19 mouse cellular contexts compared by ENCODE assay signal in the genomic region with DNA sequence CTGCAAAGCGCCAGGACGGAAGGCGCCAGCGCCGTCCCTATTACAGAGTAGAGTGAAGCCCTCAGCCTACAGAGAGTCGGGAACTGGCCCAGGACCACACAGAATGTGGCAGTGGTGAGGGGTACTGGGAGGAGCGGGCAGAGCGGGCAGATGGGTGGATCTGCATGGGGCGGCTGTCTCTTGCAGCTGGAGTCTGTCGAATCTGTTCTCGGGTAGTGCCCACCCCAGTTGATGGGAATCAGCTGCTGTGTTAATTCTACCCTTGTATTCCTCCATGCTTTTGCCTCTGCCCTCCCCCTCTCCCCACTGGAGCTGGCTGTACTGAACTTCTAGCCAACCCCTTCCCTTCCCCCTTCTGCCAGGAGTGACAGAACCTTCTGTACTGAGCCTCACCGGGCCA. TPM values are rescaled to one million over a fixed set of nuclear protein-coding genes. Genes with fewer than 3 reads are reported as not detected.
DNase-seq lines count a peak whose midpoint lies in the region; ATAC-seq lines count a peak whose summit lies in the region.
"Had no signal": no experiment of that assay in that cellular context is flagged by ENCODE, and none has a peak within 500 bp of the region (broad histone marks: within the 10 kb centered on the region; RNA-seq: fewer than 3 reads in every experiment).

No protein-coding gene starts in this region.

- H3K9me3 ChIP-seq in kidney, embryonic 14.5 days (ENCODE audit: control insufficient read depth, low read length): no peaks in the 10 kb centered on the region
- no peaks in the 10 kb centered on the region for H3K9me3 ChIP-seq in neural tube, embryonic 12.5 days
- no peaks in the 10 kb centered on the region for H3K9me3 ChIP-seq in neural tube, embryonic 15.5 days (replicated peaks)
- H3K9me3 ChIP-seq in forebrain, embryonic 13.5 days (replicated peaks): no peaks in the 10 kb centered on the region
- no peaks in the 10 kb centered on the region for H3K9me3 ChIP-seq in limb, embryonic 15.5 days
- H3K9me3 ChIP-seq in heart, embryonic 11.5 days (replicated peaks; ENCODE audit: control insufficient read depth, low read length): no peaks in the 10 kb centered on the region
- H3K9me3 ChIP-seq: limb, embryonic 12.5 days had no signal

- H3K4me2 ChIP-seq in kidney, embryonic 14.5 days (replicated peaks; ENCODE audit: low read depth, low read length): no peak overlapping the region
- H3K4me2 ChIP-seq in neural tube, embryonic 12.5 days (replicated peaks): no peak overlapping the region
- H3K4me2 ChIP-seq in neural tube, embryonic 15.5 days: no peak overlapping the region
- no peak overlapping the region for H3K4me2 ChIP-seq in forebrain, embryonic 13.5 days
- no peak overlapping the region for H3K4me2 ChIP-seq in limb, embryonic 15.5 days
- no peak overlapping the region for H3K4me2 ChIP-seq in heart, embryonic 11.5 days
- H3K4me2 ChIP-seq: limb, embryonic 12.5 days; lung, embryonic 14.5 days had no signal

- H3K4me1 ChIP-seq in kidney, embryonic 14.5 days (ENCODE audit: control insufficient read depth, insufficient read depth, low read length): peaks cover 29% of the 10 kb centered on the region
- peaks cover 32% of the 10 kb centered on the region for H3K4me1 ChIP-seq in neural tube, embryonic 12.5 days
- H3K4me1 ChIP-seq in neural tube, embryonic 15.5 days: peaks cover 11% of the 10 kb centered on the region
- peaks cover 30% of the 10 kb centered on the region for H3K4me1 ChIP-seq in forebrain, embryonic 13.5 days
- peaks cover 28% of the 10 kb centered on the region for H3K4me1 ChIP-seq in limb, embryonic 15.5 days
- H3K4me1 ChIP-seq in heart, embryonic 11.5 days (ENCODE audit: control insufficient read depth, insufficient read depth, low read length): peaks cover 5% of the 10 kb centered on the region

- no peak overlapping the region for H3K9ac ChIP-seq in kidney, embryonic 14.5 days (ENCODE audit: low read depth, low read length)
- H3K9ac ChIP-seq in neural tube, embryonic 12.5 days: no peak overlapping the region
- H3K9ac ChIP-seq in neural tube, embryonic 15.5 days (replicated peaks): no peak overlapping the region
- H3K9ac ChIP-seq in forebrain, embryonic 13.5 days: no peak overlapping the region
- no peak overlapping the region for H3K9ac ChIP-seq in limb, embryonic 15.5 days
- H3K9ac ChIP-seq in heart, embryonic 11.5 days (ENCODE audit: low read depth, low read length): no peak overlapping the region
- H3K9ac ChIP-seq: limb, embryonic 12.5 days; lung, embryonic 14.5 days had no signal

- DNase-seq in kidney, adult 11 months: no peak
- DNase-seq in heart, adult 18-20 months: no peak
- DNase-seq: B cell, adult 2 months; cerebellum, postnatal 25 days; gastrocnemius, postnatal 10 days; heart, postnatal 14 days; layer of hippocampus, postnatal 36 days; lung, embryonic 14.5 days; right cerebral cortex, postnatal 4 days had no signal

- no peaks in the 10 kb centered on the region for H3K36me3 ChIP-seq in kidney, embryonic 14.5 days (ENCODE audit: control insufficient read depth, insufficient read depth, low read length)
- no peaks in the 10 kb centered on the region for H3K36me3 ChIP-seq in neural tube, embryonic 12.5 days
- H3K36me3 ChIP-seq in neural tube, embryonic 15.5 days: no peaks in the 10 kb centered on the region
- H3K36me3 ChIP-seq in forebrain, embryonic 13.5 days (ENCODE audit: poor library complexity, severe bottlenecking): no peaks in the 10 kb centered on the region
- H3K36me3 ChIP-seq in limb, embryonic 15.5 days: no peaks in the 10 kb centered on the region
- no peaks in the 10 kb centered on the region for H3K36me3 ChIP-seq in heart, embryonic 11.5 days (ENCODE audit: control insufficient read depth, insufficient read depth, low read length)
- H3K36me3 ChIP-seq: limb, embryonic 12.5 days had no signal

- peak overlapping the region; percentile 42; the same call in 1 of the 2 replicates for H3K27ac ChIP-seq in kidney, embryonic 14.5 days (ENCODE audit: low read depth, low read length)
- H3K27ac ChIP-seq in neural tube, embryonic 12.5 days: no peak overlapping the region
- no peak overlapping the region for H3K27ac ChIP-seq in neural tube, embryonic 15.5 days (replicated peaks)
- H3K27ac ChIP-seq in forebrain, embryonic 13.5 days: no peak overlapping the region
- H3K27ac ChIP-seq in limb, embryonic 15.5 days: no peak overlapping the region
- H3K27ac ChIP-seq in heart, embryonic 11.5 days (ENCODE audit: low read depth, low read length): no peak overlapping the region
- H3K27ac ChIP-seq: limb, embryonic 12.5 days had no signal

- 66% methylated on average over 12 of the region's 12 CpGs for WGBS in kidney, embryonic 14.5 days
- 74% methylated on average over 12 of the region's 12 CpGs for WGBS in neural tube, embryonic 12.5 days
- WGBS in neural tube, embryonic 15.5 days: 52% methylated on average over 12 of the region's 12 CpGs
- WGBS in forebrain, embryonic 13.5 days: 67% methylated on average over 12 of the region's 12 CpGs
- 67% methylated on average over 12 of the region's 12 CpGs for WGBS in limb, embryonic 15.5 days
- 67% methylated on average over 12 of the region's 12 CpGs for WGBS in heart, embryonic 11.5 days (ENCODE audit: insufficient replicate concordance)

- no peaks in the 10 kb centered on the region for H3K27me3 ChIP-seq in kidney, embryonic 14.5 days (ENCODE audit: control insufficient read depth, insufficient read depth, low read length)
- H3K27me3 ChIP-seq in neural tube, embryonic 12.5 days (replicated peaks): no peaks in the 10 kb centered on the region
- H3K27me3 ChIP-seq in neural tube, embryonic 15.5 days (replicated peaks): peaks cover 17% of the 10 kb centered on the region
- 0 out of 2 replicates have a peak, but pooled peaks cover 10% of the 10 kb centered on the region for H3K27me3 ChIP-seq in forebrain, embryonic 13.5 days
- peaks cover 22% of the 10 kb centered on the region for H3K27me3 ChIP-seq in limb, embryonic 15.5 days
- H3K27me3 ChIP-seq in heart, embryonic 11.5 days (ENCODE audit: control insufficient read depth, insufficient read depth, low read length): peaks cover 27% of the 10 kb centered on the region

- peak; percentile 30 for ATAC-seq in kidney, embryonic 14.5 days (ENCODE audit: low FRiP score, low TSS enrichment)
- 0 out of 2 replicates have a peak, but pooled peaks have one; percentile 49 for ATAC-seq in neural tube, embryonic 12.5 days (ENCODE audit: low FRiP score, low read depth)
- ATAC-seq in neural tube, embryonic 15.5 days (ENCODE audit: low FRiP score): no peak
- peak; percentile 57; the same call in 1 of the 2 replicates for ATAC-seq in forebrain, embryonic 13.5 days
- ATAC-seq in limb, embryonic 15.5 days (ENCODE audit: insufficient number of reproducible peaks, low FRiP score, low TSS enrichment, low read depth): peak; percentile 36; the same call in 1 of the 2 replicates
- no peak for ATAC-seq in heart, embryonic 11.5 days (replicated peaks; ENCODE audit: insufficient number of reproducible peaks, low FRiP score, low TSS enrichment)
- ATAC-seq: intestine, embryonic 16.5 days had no signal

- H3K4me3 ChIP-seq in kidney, embryonic 14.5 days (ENCODE audit: low read length): no peak overlapping the region
- no peak overlapping the region for H3K4me3 ChIP-seq in neural tube, embryonic 12.5 days
- no peak overlapping the region for H3K4me3 ChIP-seq in neural tube, embryonic 15.5 days (replicated peaks)
- no peak overlapping the region for H3K4me3 ChIP-seq in forebrain, embryonic 13.5 days
- no peak overlapping the region for H3K4me3 ChIP-seq in limb, embryonic 15.5 days
- no peak overlapping the region for H3K4me3 ChIP-seq in heart, embryonic 11.5 days (ENCODE audit: low read depth, low read length)
- H3K4me3 ChIP-seq: limb, embryonic 12.5 days had no signal

RNA-seq across cellular contexts. Expression of a gene that starts 5.4 kb away (rescaled TPM):
- polyA plus RNA-seq in kidney, embryonic 14.5 days (2014; fragmentation: Nextera tagmentation; extraction: Ambion mirVana): 32.2 and 39.0 TPM in 2 replicates
- polyA plus RNA-seq in neural tube, embryonic 12.5 days (2016; fragmentation: Nextera tagmentation; extraction: Ambion mirVana): 30.5 and 34.5 TPM in 2 replicates
- polyA plus RNA-seq in neural tube, embryonic 15.5 days (2015; fragmentation: Nextera tagmentation; extraction: Ambion mirVana): 16.7 and 19.4 TPM in 2 replicates
- 28.8 and 31.8 TPM in 2 replicates for polyA plus RNA-seq in forebrain, embryonic 13.5 days (2015; fragmentation: Nextera tagmentation; extraction: Ambion mirVana)
- polyA plus RNA-seq in limb, embryonic 15.5 days (2015; fragmentation: Nextera tagmentation; extraction: Ambion mirVana): 16.9 and 19.7 TPM in 2 replicates
- 2.8 and 3.3 TPM in 2 replicates for polyA plus RNA-seq in heart, embryonic 11.5 days (2014; fragmentation: Nextera tagmentation; extraction: Ambion mirVana)
- total RNA-seq in heart, adult 18-20 months (2021): 1 to 10 TPM; 6.7 to 9.9 TPM

RNA-seq across cellular contexts. Expression of a gene that starts 36.8 kb away (rescaled TPM):
- polyA plus RNA-seq in kidney, embryonic 14.5 days (2014; fragmentation: Nextera tagmentation; extraction: Ambion mirVana): 0.34 TPM in 1 of 2 replicates, not detected in the other
- not detected in 2 replicates for polyA plus RNA-seq in neural tube, embryonic 12.5 days (2016; fragmentation: Nextera tagmentation; extraction: Ambion mirVana)
- polyA plus RNA-seq in neural tube, embryonic 15.5 days (2015; fragmentation: Nextera tagmentation; extraction: Ambion mirVana): 1.6 TPM in 1 of 2 replicates, not detected in the other
- 0.49 TPM in 1 of 2 replicates, not detected in the other for polyA plus RNA-seq in forebrain, embryonic 13.5 days (2015; fragmentation: Nextera tagmentation; extraction: Ambion mirVana)
- 0.31 TPM in 1 of 2 replicates, not detected in the other for polyA plus RNA-seq in limb, embryonic 15.5 days (2015; fragmentation: Nextera tagmentation; extraction: Ambion mirVana)
- 0.74 TPM in 1 of 2 replicates, not detected in the other for polyA plus RNA-seq in heart, embryonic 11.5 days (2014; fragmentation: Nextera tagmentation; extraction: Ambion mirVana)
- not detected for total RNA-seq in heart, adult 18-20 months (2021)
- total RNA-seq: adrenal gland, postnatal 4 days; gastrocnemius, postnatal 10 days; heart, postnatal 14 days; megakaryocyte progenitor cell, adult 5-6 weeks had no signal
- polyA plus RNA-seq: lung, embryonic 14.5 days had no signal

RNA-seq across cellular contexts. Expression of a gene that starts 47.1 kb away (rescaled TPM):
- 40.0 and 48.5 TPM in 2 replicates for polyA plus RNA-seq in kidney, embryonic 14.5 days (2014; fragmentation: Nextera tagmentation; extraction: Ambion mirVana)
- 79.6 and 83.3 TPM in 2 replicates for polyA plus RNA-seq in neural tube, embryonic 12.5 days (2016; fragmentation: Nextera tagmentation; extraction: Ambion mirVana)
- polyA plus RNA-seq in neural tube, embryonic 15.5 days (2015; fragmentation: Nextera tagmentation; extraction: Ambion mirVana): 58.8 and 63.9 TPM in 2 replicates
- polyA plus RNA-seq in forebrain, embryonic 13.5 days (2015; fragmentation: Nextera tagmentation; extraction: Ambion mirVana): 59.3 and 63.4 TPM in 2 replicates
- 29.9 and 34.1 TPM in 2 replicates for polyA plus RNA-seq in limb, embryonic 15.5 days (2015; fragmentation: Nextera tagmentation; extraction: Ambion mirVana)
- 26.7 and 28.8 TPM in 2 replicates for polyA plus RNA-seq in heart, embryonic 11.5 days (2014; fragmentation: Nextera tagmentation; extraction: Ambion mirVana)
- 1 to 10 TPM; 7.6 to 7.7 TPM for total RNA-seq in heart, adult 18-20 months (2021)

Comparison
In these comparisons a context has a peak if more than half of its experiments do, and no peak if none do; other contexts are left out.
1. ATAC-seq: peak in kidney, embryonic 14.5 days (single experiment), neural tube, embryonic 12.5 days (single experiment), forebrain, embryonic 13.5 days (single experiment) and limb, embryonic 15.5 days (single experiment); none in neural tube, embryonic 15.5 days (single experiment) and heart, embryonic 11.5 days (single experiment).